Mouse (Mus musculus): ENCODE measurements at regions not wholly inside any gene's neighbourhood (a gene's known extent, or its start where the extent isn't known, plus 50 kb on each side); places are given as distances from the start of the nearest gene placed in this dataset.
A peak's percentile ranks its signal among the peaks of the same experiment; 100 is the strongest.

- no peak for DNase-seq (ENCODE audit: low read depth)
These were observed 55.3 kb upstream of the Spaca1 start for GRCm38 (mm10) chr4:34105251-34105650.

GRCm38 (mm10) chr4:34114323-34114722 lies 64.3 kb upstream of the Spaca1 start:
- DNase-seq (ENCODE audit: low read depth), result no peak

- DNase-seq (ENCODE audit: low read depth), result no peak
These were observed 67.1 kb upstream of the Spaca1 start for GRCm38 (mm10) chr4:34117086-34117485.

GRCm38 (mm10) chr4:34122959-34123520 lies 73.0 kb upstream of the Spaca1 start:
- DNase-seq (ENCODE audit: low read depth), result no peak

- DNase-seq (ENCODE audit: low read depth), result no peak
These were observed 78.2 kb upstream of the Spaca1 start for GRCm38 (mm10) chr4:34128224-34128623.

GRCm38 (mm10) chr4:34146133-34146867 lies 96.3 kb upstream of the Spaca1 start:
- DNase-seq (ENCODE audit: low read depth), result no peak

GRCm38 (mm10) chr4:34148956-34149739 lies 99.2 kb upstream of the Spaca1 start:
- no peak for DNase-seq (ENCODE audit: low read depth)

- DNase-seq (ENCODE audit: low read depth), result peak; percentile 17
These were observed 101.8 kb upstream of the Spaca1 start for GRCm38 (mm10) chr4:34151605-34152347.

- DNase-seq (ENCODE audit: low read depth), result no peak
These were observed 105.5 kb upstream of the Spaca1 start for GRCm38 (mm10) chr4:34155501-34155900.

GRCm38 (mm10) chr4:34157818-34158511 lies 108.0 kb upstream of the Spaca1 start:
- no peak for DNase-seq (ENCODE audit: low read depth)

GRCm38 (mm10) chr4:34171265-34171862 lies 121.4 kb upstream of the Spaca1 start:
- DNase-seq (ENCODE audit: low read depth), result no peak

GRCm38 (mm10) chr4:34172000-34172399 lies 122.0 kb upstream of the Spaca1 start:
- DNase-seq (ENCODE audit: low read depth), result no peak

GRCm38 (mm10) chr4:34177421-34177820 lies 127.4 kb upstream of the Spaca1 start:
- no peak for DNase-seq (ENCODE audit: low read depth)

- DNase-seq (ENCODE audit: low read depth), result no peak
These were observed 136.5 kb upstream of the Spaca1 start for GRCm38 (mm10) chr4:34186522-34186921.

- no peak for DNase-seq (ENCODE audit: low read depth)
These were observed 153.3 kb upstream of the Spaca1 start for GRCm38 (mm10) chr4:34203193-34203848.

- DNase-seq (ENCODE audit: low read depth), result no peak
These were observed 159.3 kb upstream of the Spaca1 start for GRCm38 (mm10) chr4:34209179-34209896.

- DNase-seq (ENCODE audit: low read depth), result peak; percentile 66
These were observed 163.7 kb upstream of the Spaca1 start for GRCm38 (mm10) chr4:34213731-34214130.

- DNase-seq (ENCODE audit: low read depth), result peak; percentile 3
These were observed 164.4 kb upstream of the Spaca1 start for GRCm38 (mm10) chr4:34214346-34214745.

GRCm38 (mm10) chr4:34221915-34222314 lies 171.9 kb upstream of the Spaca1 start:
- DNase-seq (ENCODE audit: low read depth), result peak; percentile 20
